Mouse (Mus musculus) C2C12 (cell line): ENCODE measurements around the gene Eipr1.

ENCODE experiments used
- CTCF ChIP-seq: IDR thresholded peaks from one replicate; pipeline ENCODE4 v1.5.1; 2011; ENCODE audit not compliant: control insufficient read depth, insufficient read depth, insufficient read length
- FOSL1 ChIP-seq: IDR thresholded peaks from one replicate; pipeline ENCODE4 v1.8.0; 2011; ENCODE audit warnings: mild to moderate bottlenecking, low read length; ENCODE audit not compliant: poor library complexity, insufficient read depth, severe bottlenecking
- MAX ChIP-seq: IDR thresholded peaks from one replicate; pipeline ENCODE4 v1.6.1; 2011; ENCODE audit warnings: mild to moderate bottlenecking, control low read depth
- MYOG ChIP-seq: IDR thresholded peaks from one replicate; pipeline ENCODE4 v1.6.1; 2011; ENCODE audit not compliant: control insufficient read depth, insufficient read length; ENCODE audit errors: extremely low read depth

GRCm38 (mm10) chr12:28775120-28775519 lies 23.5 kb downstream of the Eipr1 start:
- TF ChIP-seq CTCF (no peak), FOSL1 (no peak), MAX (no peak), MYOG (no peak)
